Mouse (Mus musculus) embryonic facial prominence, embryonic 15.5 days (tissue): Measurements from ENCODE around the gene Rbms3. TPM values are rescaled to one million over a fixed set of nuclear protein-coding genes. Genes with fewer than 3 reads are reported as not detected.

Source experiments
- ATAC-seq: fragments of 200-750 bp; cut with Nextera tagmentation; 2 replicates; pipeline ENCODE4 v1.8.0; 2017; ENCODE audit warnings: low read depth, moderate TSS enrichment; ENCODE audit not compliant: insufficient number of reproducible peaks, low FRiP score, low TSS enrichment
- H3K27ac ChIP-seq: fragments of 300-500 bp; sonication (generic); replicated peaks from 2 replicates; pipeline ENCODE4 v1.5.1; 2015; ENCODE audit warnings: mild to moderate bottlenecking, inconsistent platforms
- H3K27me3 ChIP-seq: fragments of 300-500 bp; sonication (generic); 2 replicates; pipeline ENCODE4 v1.6.1; 2015; ENCODE audit warnings: inconsistent platforms
- H3K36me3 ChIP-seq: fragments of 300-500 bp; sonication (generic); 2 replicates; pipeline ENCODE4 v1.6.1; 2015; ENCODE audit warnings: mild to moderate bottlenecking, inconsistent platforms
- H3K4me1 ChIP-seq: fragments of 300-500 bp; sonication (generic); 2 replicates; pipeline ENCODE4 v1.6.1; 2015; ENCODE audit warnings: inconsistent platforms
- H3K4me2 ChIP-seq: fragments of 300-500 bp; sonication (generic); replicated peaks from 2 replicates; pipeline ENCODE4 v1.6.1; 2015; ENCODE audit warnings: mild to moderate bottlenecking, inconsistent platforms
- H3K4me3 ChIP-seq: fragments of 300-500 bp; sonication (generic); replicated peaks from 2 replicates; pipeline ENCODE4 v1.5.1; 2015; ENCODE audit warnings: mild to moderate bottlenecking, inconsistent platforms
- H3K9ac ChIP-seq: fragments of 300-500 bp; sonication (generic); 2 replicates; pipeline ENCODE4 v1.6.1; 2015; ENCODE audit warnings: inconsistent platforms
- H3K9me3 ChIP-seq: fragments of 300-500 bp; sonication (generic); replicated peaks from 2 replicates; pipeline ENCODE4 v1.6.1; 2016; ENCODE audit warnings: inconsistent platforms
- WGBS: fragments of 180-500 bp; shearing (Covaris S2); methylation state at CpG from one replicate; pipeline ENCODE4 v1.1.7; 2015; 5-methylcytosine and 5-hydroxymethylcytosine counted together
- polyA plus RNA-seq: library from polyadenylated mRNA; unstranded; fragments of >200 nt; fragmentation: Nextera tagmentation; extraction: Ambion mirVana; gene quantifications from 2 replicates; pipeline ENCODE4 v1.2.1, GENCODE M21; 2015

Rbms3 gene
- polyA plus RNA-seq, 1 experiment from 2014 or later = 84.3 TPM

DNA sequence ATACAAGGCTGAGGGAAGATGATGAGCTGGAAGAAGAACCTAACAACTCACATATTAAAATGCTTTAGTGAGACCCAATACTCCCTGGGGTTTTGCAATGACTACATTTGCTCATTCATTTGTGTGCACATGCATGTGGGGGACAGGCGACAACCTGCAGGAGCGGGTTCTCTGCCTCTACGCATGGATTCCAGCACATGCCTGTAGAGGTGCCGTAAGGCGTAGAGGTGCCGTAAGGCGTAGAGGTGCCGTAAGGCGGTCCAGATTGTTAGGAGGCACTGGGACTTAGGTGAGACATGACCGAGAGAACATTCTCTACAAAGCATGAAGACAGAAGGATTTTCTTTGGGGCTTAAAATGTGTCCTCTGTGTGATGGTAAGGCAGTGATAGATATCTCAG, 1033.7 kb downstream of the Rbms3 start:
- H3K9ac ChIP-seq = no peak overlapping the region
- no peak overlapping the region for H3K4me2 ChIP-seq
- H3K4me1 ChIP-seq = peaks cover 10% of the 10 kb centered on the region
- no peak overlapping the region for H3K27ac ChIP-seq
- 97% methylated on average over 10 of the region's 10 CpGs for WGBS
- no peaks in the 10 kb centered on the region for H3K27me3 ChIP-seq
- H3K9me3 ChIP-seq = no peaks in the 10 kb centered on the region
- no peak for ATAC-seq
- no peaks in the 10 kb centered on the region for H3K36me3 ChIP-seq
- no peak overlapping the region for H3K4me3 ChIP-seq

GRCm38 (mm10) chr9:116592486-116592885, 1037.2 kb downstream of the Rbms3 start:
- H3K27me3 ChIP-seq = no peaks in the 10 kb centered on the region
- H3K4me3 ChIP-seq = no peak overlapping the region
- no peaks in the 10 kb centered on the region for H3K9me3 ChIP-seq
- peaks cover 12% of the 10 kb centered on the region for H3K4me1 ChIP-seq
- no peaks in the 10 kb centered on the region for H3K36me3 ChIP-seq
- WGBS = 51% methylated on average over 4 of the region's 4 CpGs
- H3K4me2 ChIP-seq = no peak overlapping the region
- no peak overlapping the region for H3K27ac ChIP-seq
- no peak overlapping the region for H3K9ac ChIP-seq
- ATAC-seq = no peak

DNA sequence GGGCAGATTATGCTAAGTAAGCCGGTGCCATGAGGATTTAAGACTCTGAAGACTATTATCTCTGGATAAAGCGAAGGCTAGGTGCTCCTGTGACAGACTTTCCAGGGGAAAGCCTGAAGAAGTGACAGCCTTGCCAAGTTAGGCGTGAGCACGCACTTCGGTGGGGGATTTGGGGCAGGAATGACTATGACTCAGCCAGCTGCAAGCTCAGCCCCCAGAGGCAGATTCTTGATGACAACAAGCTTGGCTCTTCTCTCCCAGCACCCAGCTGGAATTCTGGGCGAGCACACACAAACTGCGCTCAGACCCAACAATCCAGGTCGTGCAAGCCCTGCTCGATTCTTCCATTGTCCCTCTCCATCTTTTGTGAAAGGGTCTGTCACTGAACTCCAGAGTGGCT, 1038.6 kb downstream of the Rbms3 start:
- 57% methylated on average over 9 of the region's 9 CpGs for WGBS
- H3K27me3 ChIP-seq = no peaks in the 10 kb centered on the region
- H3K9ac ChIP-seq = no peak overlapping the region
- no peak for ATAC-seq
- H3K9me3 ChIP-seq = no peaks in the 10 kb centered on the region
- peaks cover 12% of the 10 kb centered on the region for H3K4me1 ChIP-seq
- no peak overlapping the region for H3K4me2 ChIP-seq
- no peaks in the 10 kb centered on the region for H3K36me3 ChIP-seq
- H3K27ac ChIP-seq = no peak overlapping the region; the same call in 1 of the 2 replicates
- H3K4me3 ChIP-seq = no peak overlapping the region

DNA sequence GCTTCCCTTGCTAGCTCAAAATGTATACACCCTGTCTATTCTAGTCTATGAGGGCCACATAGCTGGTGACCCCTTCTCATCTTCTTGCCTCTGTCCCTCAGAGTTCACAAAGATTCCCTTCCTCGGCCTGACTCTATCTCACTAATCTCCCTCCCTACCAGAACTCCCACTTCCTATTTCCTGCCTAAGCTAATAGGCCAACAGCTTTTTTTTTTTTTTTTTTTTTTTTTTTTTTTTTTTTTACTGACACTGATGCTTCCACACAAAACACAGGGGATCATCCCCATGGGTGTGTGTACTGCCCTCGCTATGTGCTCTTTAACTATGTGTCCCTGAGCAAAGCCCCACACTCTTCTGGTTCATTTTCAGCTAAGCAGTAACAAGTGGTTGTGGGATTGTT, 1060.0 kb downstream of the Rbms3 start:
- no peaks in the 10 kb centered on the region for H3K9me3 ChIP-seq
- no peaks in the 10 kb centered on the region for H3K27me3 ChIP-seq
- H3K4me3 ChIP-seq = no peak overlapping the region
- no peak overlapping the region for H3K4me2 ChIP-seq
- H3K4me1 ChIP-seq = no peaks in the 10 kb centered on the region
- H3K9ac ChIP-seq = no peak overlapping the region
- H3K36me3 ChIP-seq = no peaks in the 10 kb centered on the region
- no peak overlapping the region for H3K27ac ChIP-seq
- WGBS = 70% methylated on average over 2 of the region's 2 CpGs
- no peak for ATAC-seq

DNA sequence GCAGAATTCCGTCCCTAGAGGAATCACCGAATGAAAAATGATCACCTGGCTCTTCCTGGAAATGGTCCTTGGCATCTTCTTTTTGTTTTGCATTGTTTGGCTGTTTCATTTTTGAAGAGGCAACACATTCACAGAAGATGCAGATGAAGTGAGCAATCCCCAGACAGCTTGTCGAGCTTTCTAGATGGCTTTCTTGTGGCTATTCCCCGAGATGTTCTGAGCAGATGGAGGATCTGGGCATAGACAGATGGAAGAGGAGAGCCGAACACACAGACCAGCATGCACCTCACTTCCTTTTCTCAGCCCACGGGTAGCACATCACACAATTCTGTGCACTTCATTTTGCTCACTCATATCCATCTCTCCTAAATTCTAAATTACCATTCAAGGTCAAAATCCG, 1063.0 kb downstream of the Rbms3 start:
- no peaks in the 10 kb centered on the region for H3K27me3 ChIP-seq

GRCm38 (mm10) chr9:116557781-116558180, 1071.9 kb downstream of the Rbms3 start:
- no peak overlapping the region for H3K4me2 ChIP-seq
- H3K27me3 ChIP-seq = no peaks in the 10 kb centered on the region
- no peak overlapping the region for H3K9ac ChIP-seq
- 86% methylated on average over 5 of the region's 5 CpGs for WGBS
- ATAC-seq = no peak
- H3K9me3 ChIP-seq = no peaks in the 10 kb centered on the region
- H3K27ac ChIP-seq = no peak overlapping the region
- H3K4me1 ChIP-seq = peaks cover 15% of the 10 kb centered on the region
- no peaks in the 10 kb centered on the region for H3K36me3 ChIP-seq
- H3K4me3 ChIP-seq = no peak overlapping the region

More for the DNA sequence above, 1063.0 kb downstream of the Rbms3 start:
- no peak overlapping the region for H3K4me3 ChIP-seq
- no peaks in the 10 kb centered on the region for H3K9me3 ChIP-seq
- 85% methylated on average over 7 of the region's 7 CpGs for WGBS
- no peak overlapping the region for H3K27ac ChIP-seq
- H3K36me3 ChIP-seq = no peaks in the 10 kb centered on the region
- H3K4me2 ChIP-seq = no peak overlapping the region
- ATAC-seq = no peak
- H3K4me1 ChIP-seq = no peaks in the 10 kb centered on the region
- H3K9ac ChIP-seq = no peak overlapping the region

DNA sequence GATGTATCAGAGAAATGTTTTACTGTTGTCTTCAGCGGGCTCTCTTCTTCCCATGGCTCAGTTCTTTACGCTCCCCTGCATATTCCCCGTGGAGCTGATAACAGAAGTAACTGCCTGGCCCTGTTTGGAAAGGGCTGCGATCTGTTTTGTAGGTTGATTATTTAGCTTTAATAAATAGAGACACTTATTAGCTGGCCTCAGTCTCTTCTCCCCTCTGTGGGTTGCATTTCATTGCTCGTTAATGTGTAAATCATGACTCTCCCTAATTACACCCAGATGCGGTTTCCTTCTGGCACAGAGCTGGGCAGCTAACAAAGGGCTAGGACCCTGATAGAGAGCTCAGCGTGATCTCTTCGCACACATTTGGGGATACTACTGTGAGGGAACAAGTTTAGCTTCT, 1073.1 kb downstream of the Rbms3 start:
- Histone ChIP-seq H3K9ac (no peak overlapping the region), H3K4me2 (peak overlapping the region; percentile 17; the same call in 1 of the 2 replicates), H3K27ac (peak overlapping the region; percentile 19), H3K4me3 (no peak overlapping the region), H3K36me3 (no peaks in the 10 kb centered on the region), H3K27me3 (no peaks in the 10 kb centered on the region), H3K4me1 (peaks cover 15% of the 10 kb centered on the region), H3K9me3 (no peaks in the 10 kb centered on the region)
- 27% methylated on average over 8 of the region's 8 CpGs for WGBS
- ATAC-seq = no peak

DNA sequence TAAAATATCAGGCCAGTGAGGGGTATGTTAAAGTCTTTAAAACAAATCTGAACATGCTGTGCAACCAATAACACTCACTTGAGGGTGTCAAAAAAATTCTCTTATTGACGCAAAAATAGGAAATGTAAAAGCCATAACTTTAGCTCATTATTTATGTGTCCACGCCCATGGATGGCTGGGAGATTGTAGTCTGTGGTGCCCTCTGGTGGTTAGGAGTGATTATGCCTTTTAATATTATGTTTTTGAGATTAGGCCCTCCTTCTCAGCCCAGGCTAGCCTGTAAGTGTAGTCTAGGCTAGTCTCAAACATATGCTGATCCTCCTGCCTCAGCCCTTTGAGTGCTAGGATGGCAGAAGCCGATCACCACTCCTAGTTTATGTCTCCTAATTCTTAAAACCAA, 1076.5 kb downstream of the Rbms3 start:
- ATAC-seq = no peak
- Histone ChIP-seq H3K9me3 (no peaks in the 10 kb centered on the region), H3K4me3 (no peak overlapping the region), H3K36me3 (no peaks in the 10 kb centered on the region), H3K4me1 (peaks cover 15% of the 10 kb centered on the region), H3K9ac (no peak overlapping the region), H3K27me3 (no peaks in the 10 kb centered on the region), H3K4me2 (no peak overlapping the region), H3K27ac (no peak overlapping the region)
- WGBS = 82% methylated on average over 3 of the region's 3 CpGs

DNA sequence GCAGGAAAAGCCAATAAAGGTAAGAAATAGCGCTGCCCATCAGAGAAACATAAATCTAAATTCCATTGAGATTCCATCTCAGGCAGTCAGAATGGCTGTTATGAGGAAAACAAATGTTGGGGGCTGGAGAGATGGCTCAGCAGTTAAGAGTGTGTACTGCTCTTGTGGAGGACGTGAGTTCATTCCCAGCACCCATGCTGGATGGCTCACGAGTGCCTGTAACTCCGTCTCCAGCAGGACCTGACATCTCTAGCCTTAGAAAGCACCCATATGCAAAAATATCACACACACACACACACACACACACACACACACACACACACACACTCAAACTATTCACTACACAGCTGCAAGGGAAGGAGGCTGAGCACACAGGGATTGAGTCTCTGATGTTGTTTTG, 1083.6 kb downstream of the Rbms3 start:
- H3K36me3 ChIP-seq = no peaks in the 10 kb centered on the region
- 87% methylated on average over 4 of the region's 4 CpGs for WGBS
- no peaks in the 10 kb centered on the region for H3K27me3 ChIP-seq
- no peak overlapping the region for H3K4me3 ChIP-seq
- H3K4me2 ChIP-seq = no peak overlapping the region
- no peak overlapping the region for H3K27ac ChIP-seq
- H3K9me3 ChIP-seq = no peaks in the 10 kb centered on the region
- no peaks in the 10 kb centered on the region; the same call in 1 of the 2 replicates for H3K4me1 ChIP-seq
- ATAC-seq = no peak
- H3K9ac ChIP-seq = no peak overlapping the region

DNA sequence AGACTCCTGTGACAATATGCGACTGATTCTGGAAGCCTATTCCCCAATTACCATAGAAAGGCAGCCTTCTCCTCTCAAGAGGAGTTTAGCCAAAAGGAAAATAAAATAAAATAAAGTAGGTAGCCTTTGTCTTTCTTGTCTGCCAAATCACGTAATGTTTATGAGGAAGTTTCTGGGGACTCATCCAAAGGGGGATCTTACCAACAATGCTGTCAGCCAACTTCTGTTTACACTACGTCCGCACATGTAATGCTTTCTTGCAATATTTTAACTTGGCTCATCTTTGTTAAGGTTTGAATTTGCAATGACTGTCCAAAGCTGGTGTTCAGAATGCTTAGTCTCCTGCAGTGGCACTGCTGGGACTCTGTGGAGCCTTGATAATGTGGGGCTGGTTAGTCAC, 1086.9 kb downstream of the Rbms3 start:
- peaks cover 3% of the 10 kb centered on the region; the same call in 1 of the 2 replicates for H3K4me1 ChIP-seq
- H3K27ac ChIP-seq = 0 out of 2 replicates have a peak overlapping the region, but pooled peaks have one; percentile 4
- H3K4me3 ChIP-seq = no peak overlapping the region
- no peak overlapping the region for H3K4me2 ChIP-seq
- H3K36me3 ChIP-seq = no peaks in the 10 kb centered on the region
- H3K27me3 ChIP-seq = no peaks in the 10 kb centered on the region
- no peak overlapping the region for H3K9ac ChIP-seq
- 58% methylated on average over 4 of the region's 4 CpGs for WGBS
- no peaks in the 10 kb centered on the region for H3K9me3 ChIP-seq
- ATAC-seq = 0 out of 2 replicates have a peak, but pooled peaks have one; percentile 24

- H3K27ac ChIP-seq = peak overlapping the region; percentile 55
- H3K4me3 ChIP-seq = no peak overlapping the region
- no peak overlapping the region for H3K4me2 ChIP-seq
- WGBS = 75% methylated on average over 7 of the region's 7 CpGs
- peaks cover 3% of the 10 kb centered on the region; the same call in 1 of the 2 replicates for H3K4me1 ChIP-seq
- ATAC-seq = no peak
- H3K36me3 ChIP-seq = no peaks in the 10 kb centered on the region
- no peaks in the 10 kb centered on the region for H3K9me3 ChIP-seq
- no peaks in the 10 kb centered on the region for H3K27me3 ChIP-seq
- no peak overlapping the region for H3K9ac ChIP-seq
Measured at GRCm38 (mm10) chr9:116541976-116542375, 1087.7 kb downstream of the Rbms3 start.

GRCm38 (mm10) chr9:116535709-116536108, 1094.0 kb downstream of the Rbms3 start:
- no peaks in the 10 kb centered on the region for H3K36me3 ChIP-seq
- H3K27me3 ChIP-seq = no peaks in the 10 kb centered on the region
- H3K27ac ChIP-seq = no peak overlapping the region
- no peak for ATAC-seq
- H3K9me3 ChIP-seq = 0 out of 2 replicates have a peak, but pooled peaks cover 2% of the 10 kb centered on the region
- 70% methylated on average over 3 of the region's 3 CpGs for WGBS
- H3K9ac ChIP-seq = no peak overlapping the region
- H3K4me1 ChIP-seq = 0 out of 2 replicates have a peak, but pooled peaks cover 3% of the 10 kb centered on the region
- no peak overlapping the region for H3K4me2 ChIP-seq
- no peak overlapping the region for H3K4me3 ChIP-seq
